Mouse (Mus musculus): Measurements from ENCODE around the gene Kif6.

The Kif6 gene

DNA sequence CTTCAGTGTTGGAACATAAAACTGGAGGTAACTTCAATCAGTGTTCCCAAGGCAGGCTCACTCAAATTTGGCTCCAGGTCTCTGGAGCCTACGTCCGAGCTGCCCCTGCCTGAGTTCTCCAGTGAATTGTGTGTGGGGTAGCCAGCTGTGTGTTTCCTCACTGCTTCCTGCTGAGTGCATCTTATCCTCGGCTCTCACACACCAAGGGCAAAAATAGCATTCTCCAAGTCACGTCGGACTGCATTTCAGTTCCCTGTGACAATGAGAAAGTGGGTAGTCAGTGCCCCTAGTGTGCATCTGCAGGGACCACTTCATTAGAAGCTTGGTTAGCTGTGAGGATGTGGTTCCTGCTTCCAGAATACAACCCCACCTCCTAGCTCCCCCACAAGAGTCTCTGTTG lies 222.5 kb downstream of the Kif6 start:
- no peak for DNase-seq (ENCODE audit: extremely low read depth, low read depth)

DNA sequence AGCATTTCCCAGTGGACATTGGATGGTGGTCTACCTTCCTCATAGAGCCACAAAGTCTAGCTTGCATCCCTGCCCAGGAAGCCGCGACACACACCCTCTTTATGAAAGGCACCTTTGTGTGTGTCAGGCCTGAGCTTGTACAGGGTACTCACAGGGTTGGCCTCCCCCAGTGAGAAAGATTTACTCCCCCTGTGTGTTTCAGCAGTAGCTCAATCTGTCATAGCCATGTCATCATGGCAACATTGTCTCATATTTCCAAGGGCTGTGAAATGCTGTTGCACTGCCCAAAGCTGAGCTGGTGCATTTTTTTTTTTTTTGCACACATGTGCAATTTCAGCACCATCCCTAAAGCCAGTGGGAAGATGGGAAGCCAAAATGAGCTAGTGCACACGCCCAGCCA lies 224.3 kb downstream of the Kif6 start:
- no peak for DNase-seq (ENCODE audit: extremely low read depth, low read depth)

DNA sequence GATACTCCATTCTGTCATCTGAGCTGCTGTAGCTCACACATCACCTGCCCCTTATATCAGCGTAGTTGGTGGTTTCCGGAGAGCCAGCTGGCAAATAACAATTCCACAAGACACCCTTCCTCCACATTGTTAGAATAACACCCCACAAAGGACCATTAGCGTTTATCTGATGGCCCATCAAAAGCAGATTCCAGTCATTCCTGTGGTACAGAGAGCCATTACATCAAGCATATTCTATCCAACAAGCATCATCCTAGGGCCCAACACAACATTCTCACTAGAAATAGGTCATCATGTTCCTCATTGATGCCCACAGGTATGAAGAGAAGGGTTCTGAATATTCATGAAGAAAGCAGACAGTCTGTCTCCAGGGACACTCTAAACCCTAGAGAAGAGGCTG lies 236.3 kb downstream of the Kif6 start:
- DNase-seq (ENCODE audit: extremely low read depth, low read depth) = no peak

DNA sequence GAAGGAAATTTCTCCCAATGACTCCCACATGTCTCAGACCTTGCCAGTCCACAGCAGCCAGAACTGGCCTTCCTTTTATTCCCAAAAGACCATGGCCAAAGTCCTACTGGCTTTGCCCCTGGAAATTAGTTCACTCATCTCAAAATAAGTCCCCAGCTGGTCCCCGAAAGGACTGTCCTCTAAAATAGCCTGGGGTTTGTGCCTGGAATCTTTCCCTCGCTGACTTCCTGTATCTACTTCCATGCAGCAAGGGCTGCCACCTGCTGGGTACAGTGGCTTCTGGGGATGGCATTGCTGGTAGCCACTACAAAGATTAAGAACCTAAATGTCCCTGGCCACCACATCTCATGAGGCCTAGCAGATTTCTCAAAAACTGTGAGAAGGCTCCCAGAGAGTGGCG lies 237.2 kb downstream of the Kif6 start:
- no peak for DNase-seq (ENCODE audit: extremely low read depth, low read depth)

DNA sequence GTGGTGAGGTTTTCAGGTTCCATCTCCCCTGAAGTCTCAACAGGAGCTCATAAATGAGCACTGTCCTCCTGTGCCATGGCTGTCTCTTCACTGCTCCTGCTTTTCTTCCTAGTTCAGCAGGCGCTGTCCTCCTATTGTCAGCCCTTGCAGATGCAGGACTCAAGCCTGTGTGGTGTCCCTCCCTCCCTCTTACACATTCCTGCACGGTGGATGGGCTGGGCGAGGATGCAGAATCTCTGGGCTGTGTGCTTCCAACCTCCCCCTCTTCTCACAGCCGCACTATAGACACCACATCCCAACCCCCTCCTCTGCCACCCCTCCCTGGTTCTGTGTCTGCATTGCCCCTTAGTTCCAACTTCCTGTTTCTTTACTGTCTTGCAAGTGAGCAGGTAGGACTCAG lies 240.8 kb downstream of the Kif6 start:
- DNase-seq (ENCODE audit: extremely low read depth, low read depth) = no peak

DNA sequence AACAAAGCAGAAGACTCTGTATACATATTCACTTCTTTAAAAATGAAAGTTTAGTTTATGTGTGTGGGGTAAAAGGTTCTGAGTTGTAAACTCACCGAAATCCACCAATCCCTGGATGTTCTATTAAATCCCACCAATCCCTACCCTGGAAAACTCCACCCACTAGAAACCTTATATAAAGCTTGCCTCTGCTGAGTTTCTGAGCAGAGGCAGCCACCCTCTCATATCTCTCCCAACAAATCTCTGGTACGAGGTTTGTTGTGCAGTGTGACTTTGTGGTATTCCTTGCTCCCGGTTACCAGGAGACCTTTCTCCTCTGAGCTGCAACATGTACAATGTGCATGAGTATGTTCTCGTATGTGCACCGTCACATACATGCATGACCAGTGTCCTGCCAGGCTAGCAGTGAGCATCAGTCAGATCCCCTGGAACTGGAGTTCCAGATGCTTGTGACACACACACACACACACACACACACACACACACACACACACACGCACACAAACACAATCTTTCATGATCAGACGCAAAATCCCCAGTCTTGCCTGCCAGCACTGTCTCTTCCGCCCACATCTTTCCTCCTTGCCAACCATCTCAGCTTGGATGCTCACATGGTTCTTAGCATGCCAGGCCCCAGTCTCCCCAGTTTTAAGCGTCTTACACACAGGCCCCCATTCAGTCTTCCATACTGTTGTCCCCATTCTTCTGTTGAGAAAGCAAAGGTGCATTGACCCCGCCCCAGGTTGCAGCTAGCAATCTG lies 245.3 kb downstream of the Kif6 start:
- no peak for DNase-seq (ENCODE audit: extremely low read depth, low read depth)

DNA sequence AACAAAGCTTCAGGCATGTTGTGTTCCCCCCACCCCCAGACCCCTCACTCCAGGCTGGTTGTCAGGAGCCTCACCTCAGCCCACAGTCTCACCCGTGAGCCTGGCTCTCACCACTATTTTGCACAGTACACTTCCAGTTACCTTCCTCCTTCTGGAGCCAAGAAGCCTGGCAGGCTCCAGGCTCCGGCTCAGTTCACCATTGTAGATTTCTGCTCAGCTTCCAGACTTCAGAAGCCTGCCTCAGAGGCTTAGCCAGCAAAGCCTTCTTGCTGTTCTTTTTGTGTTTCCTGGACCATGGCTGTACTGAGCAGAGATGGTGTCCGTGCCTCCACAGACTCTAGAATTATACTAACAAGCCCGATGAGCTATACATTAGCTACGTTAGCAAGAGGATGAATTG lies 248.7 kb downstream of the Kif6 start:
- DNase-seq (ENCODE audit: extremely low read depth, low read depth) = no peak

DNA sequence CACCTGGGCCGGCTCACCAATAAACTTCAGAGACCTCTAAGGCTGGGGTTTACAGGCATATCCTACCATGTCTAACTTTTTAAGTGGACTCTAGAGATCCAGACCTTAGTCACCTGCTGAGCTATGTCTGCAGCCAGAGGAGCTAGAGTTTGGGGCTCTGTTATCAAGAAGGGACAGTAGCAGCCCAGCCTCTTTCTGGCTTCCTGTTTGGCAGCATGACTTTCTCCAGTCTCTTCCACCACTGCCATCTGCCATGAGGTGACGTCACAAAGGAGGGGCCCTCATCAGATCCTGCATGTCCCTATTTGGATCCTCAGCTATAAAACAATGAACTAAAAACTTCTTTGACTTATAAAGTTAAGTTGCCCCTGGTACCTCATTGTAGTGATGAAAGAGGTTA lies 250.7 kb downstream of the Kif6 start:
- no peak for DNase-seq (ENCODE audit: extremely low read depth, low read depth)

DNA sequence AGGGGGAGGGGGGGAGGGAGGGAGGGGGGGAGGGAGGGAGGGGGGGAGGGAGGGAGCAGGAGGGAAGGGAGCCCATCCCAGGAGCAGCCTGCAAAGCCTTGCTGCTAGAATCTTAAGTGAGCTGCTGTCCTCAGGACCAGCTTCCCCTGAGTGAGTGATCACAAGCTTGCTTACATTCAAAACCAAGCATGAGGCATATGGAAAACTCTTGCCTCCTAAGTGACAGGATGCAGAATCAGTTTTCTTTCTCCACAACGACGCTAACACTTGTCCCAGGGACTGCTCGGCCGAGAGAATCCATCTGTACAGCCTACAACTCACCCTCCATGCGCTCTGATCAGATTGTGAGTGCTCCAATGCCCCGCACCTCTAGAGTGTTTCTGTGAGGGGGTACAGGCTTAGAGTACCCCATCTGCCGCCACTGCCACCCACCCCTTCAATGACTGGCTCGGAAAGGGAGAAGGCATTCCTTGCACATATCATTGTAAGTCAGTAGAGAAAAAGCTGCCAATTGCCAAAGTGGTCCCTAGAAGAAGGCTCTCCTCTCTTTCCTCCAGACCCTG lies 251.8 kb downstream of the Kif6 start:
- DNase-seq (ENCODE audit: extremely low read depth, low read depth) = no peak

DNA sequence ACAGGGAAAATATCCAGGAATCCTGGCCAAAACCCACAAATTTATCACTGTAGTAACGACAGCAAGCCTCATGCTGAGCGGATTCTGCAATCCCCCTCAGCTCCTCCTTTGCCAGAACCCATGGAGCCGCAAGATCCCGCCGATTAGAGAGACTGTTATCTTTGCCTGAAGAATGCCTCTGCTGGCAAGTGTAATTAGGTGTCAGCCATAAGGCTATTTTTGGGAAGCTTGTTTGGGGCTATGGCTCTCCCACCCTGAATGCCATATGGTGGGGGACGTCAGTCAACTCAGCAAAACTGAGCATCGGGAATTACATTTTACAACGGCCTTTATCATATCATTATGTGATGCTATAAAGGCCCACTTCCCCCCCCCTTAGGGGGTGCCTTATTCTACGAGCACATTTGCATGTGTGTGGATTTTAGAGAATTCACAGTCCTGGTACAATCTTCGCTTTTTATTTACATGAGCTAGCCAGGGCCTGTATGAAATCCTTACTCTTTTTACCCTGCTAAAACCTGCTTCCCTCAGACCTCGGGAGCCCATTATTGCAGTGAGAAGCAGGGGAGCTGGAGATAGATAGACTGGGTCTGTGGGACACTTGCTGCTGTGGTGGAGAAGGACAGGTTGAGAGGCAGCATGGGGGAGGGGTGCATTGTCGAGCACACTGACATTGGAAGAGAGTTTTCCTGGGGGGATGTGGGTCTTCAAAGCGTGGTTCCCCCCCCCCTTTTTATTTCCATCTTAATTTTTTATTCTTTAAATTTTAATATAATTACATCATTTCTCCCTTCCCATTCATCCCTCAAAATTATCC lies 252.6 kb downstream of the Kif6 start:
- DNase-seq (ENCODE audit: extremely low read depth, low read depth) = no peak

DNA sequence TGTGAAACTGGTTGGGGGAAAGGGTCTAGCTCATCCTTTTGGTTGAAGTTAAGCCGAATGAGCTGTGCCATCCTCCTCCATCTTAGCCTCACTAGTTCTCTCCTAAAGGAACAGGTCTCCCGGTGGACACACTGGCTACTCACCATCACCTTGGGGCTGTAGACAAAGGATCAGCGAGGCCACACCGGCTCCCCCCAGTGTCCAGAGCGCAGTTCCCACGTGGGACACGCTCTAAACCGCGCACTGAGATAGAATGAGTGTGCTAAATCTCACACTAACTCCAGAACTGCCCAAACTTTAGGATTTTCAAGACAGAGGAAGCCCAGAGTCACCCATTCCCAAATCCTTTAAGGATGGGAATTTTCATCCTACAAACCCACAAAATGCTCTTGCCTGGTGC lies 254.3 kb downstream of the Kif6 start:
- DNase-seq (ENCODE audit: extremely low read depth, low read depth) = no peak

DNA sequence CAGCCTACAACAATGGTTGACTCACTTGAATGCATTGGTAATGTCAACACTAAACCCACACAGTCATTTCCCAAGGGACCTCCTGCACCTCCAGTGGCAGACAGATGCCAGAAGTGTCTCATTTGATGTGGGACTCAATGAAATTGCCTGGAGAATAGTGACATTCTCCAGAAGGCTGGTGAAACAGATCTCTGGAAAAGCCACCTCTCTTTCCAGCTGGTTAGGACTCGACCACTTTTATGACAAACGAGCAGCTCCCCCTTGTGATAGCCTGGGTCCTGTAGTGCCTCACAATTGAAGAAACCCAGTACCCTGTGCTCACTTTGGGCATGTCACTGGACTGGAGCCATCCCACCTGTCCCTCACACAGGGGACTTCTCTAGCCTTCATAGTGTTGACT lies 257.4 kb downstream of the Kif6 start:
- no peak for DNase-seq (ENCODE audit: extremely low read depth, low read depth)

DNA sequence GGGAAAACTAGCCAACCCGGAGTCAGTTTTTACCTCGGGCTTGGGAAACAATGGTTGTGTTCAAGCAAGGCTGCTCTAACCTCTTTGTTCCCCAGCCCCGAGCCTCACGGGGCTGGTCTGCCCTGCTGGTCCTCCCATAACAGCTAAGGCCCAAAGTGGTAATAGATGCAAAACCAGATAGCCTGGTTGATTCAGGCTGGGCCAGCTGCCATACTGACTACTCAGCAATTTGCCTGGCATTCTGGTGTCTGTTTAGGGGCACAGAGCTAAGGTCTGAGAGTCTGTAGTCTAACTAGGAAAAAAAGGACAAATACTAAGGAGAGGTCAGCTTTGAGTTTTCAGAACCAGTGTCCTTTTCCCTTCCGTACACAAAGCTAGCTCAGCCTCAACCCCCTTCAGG lies 259.8 kb downstream of the Kif6 start:
- no peak for DNase-seq (ENCODE audit: extremely low read depth, low read depth)

DNA sequence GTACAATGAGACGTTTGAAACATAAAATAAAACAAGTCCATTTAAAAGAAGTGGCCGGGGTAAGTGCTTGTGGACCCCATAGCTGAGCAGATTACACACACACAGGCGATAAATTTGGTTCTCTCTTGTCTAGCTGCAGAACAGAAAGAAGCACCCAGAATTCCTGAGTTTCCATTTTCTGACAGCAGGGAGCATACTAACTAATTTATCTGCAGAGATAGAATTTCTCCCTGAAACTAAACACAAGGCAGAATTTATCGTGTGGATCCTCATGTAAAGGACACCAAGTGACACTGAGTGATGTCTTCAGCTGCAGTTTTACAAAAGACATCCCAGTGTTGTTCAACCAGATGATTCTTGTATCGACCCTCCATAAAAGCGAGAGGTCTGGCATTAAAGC lies 260.5 kb downstream of the Kif6 start:
- DNase-seq (ENCODE audit: extremely low read depth, low read depth) = no peak

DNA sequence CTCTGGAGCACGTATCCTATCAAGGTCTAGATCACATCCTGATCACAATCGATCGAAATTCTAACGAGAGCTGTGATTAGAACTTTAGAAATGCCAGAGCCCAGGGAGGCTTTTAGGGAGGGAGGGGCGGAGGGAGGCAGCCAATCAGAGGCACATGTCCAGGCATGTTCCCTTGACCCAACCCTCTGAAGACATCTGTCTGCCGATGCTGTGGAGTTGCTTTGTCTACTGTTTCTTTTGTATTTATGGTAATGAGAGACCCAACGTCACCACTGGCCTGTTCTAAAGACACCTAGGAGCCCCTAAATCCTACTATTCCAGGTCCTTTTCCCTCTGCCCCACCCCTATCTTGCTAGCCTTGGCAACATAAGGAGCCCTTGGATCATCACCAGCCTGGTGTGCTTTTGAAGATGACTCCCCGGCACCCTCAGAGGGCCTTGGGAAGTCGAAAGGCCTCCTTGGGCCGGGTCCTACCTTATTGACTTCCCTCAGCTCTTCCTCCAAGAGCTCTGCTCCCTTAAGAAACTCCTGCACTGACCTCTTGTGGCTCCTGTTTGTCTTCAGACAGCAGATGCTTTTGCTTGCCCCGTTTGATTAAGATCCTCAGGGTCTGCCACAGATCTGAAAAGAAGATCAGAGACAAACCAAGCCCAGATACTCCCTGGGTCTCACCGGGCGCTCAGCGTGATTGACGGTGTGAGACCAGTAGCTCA lies 261.2 kb downstream of the Kif6 start:
- no peak for DNase-seq (ENCODE audit: extremely low read depth, low read depth)

DNA sequence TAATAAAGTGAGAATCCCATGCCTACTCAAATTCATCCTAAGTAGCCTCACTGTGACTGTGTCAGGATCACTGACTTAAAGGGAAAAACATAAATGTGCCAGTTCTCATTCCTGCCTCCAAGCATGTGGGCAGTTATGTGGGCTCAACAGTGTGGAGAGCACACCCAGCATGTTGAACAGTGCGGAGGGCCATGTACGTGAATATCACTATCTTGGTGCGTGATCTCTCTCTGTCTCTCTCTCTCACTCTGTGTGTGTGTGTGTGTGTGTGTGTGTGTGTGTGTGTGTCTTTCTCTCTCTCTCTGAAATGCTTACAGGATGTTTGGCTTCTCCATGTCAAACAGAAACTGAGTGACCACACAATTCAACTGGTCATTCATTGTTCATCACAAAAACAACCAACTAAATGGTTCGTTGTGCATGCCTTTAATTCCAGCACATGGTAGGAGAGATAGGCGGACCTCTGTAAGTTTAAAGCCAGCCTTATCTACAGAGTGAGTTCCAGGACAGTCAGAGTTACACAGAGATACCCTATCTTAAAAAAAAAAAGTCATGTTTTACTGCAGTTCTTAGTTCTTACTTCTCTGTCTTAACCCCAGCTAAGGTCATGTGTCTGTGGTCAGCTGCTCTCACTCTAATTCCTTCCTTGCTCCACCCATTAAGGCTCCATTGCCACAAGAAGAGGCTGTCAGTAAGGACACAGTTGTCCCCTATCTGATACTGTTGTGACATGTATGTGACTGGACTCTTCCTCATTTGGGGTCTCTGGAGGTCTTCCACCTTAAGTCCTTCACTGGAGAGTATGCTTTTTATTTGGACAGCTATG lies 266.2 kb downstream of the Kif6 start:
- no peak for DNase-seq (ENCODE audit: extremely low read depth, low read depth)

DNA sequence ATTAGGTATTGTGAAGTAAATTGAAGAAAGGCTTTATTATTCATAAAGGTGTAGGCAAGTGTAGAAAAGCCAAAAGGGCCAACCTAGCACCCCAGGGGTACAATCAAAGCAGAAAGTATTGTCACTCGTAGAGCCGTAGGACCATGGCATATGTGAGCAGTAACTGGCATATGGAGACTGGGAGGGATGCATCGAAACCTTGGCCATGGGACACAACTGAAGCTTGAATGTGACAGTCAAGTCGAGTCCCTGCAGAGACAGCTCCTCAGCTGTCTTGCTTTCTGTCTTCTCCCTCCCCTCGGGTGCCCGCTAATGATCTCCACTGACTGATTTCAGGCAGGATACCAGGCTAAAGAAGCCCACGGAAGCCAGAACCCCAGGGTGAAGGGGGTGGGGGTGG lies 266.9 kb downstream of the Kif6 start:
- no peak for DNase-seq (ENCODE audit: extremely low read depth, low read depth)

DNA sequence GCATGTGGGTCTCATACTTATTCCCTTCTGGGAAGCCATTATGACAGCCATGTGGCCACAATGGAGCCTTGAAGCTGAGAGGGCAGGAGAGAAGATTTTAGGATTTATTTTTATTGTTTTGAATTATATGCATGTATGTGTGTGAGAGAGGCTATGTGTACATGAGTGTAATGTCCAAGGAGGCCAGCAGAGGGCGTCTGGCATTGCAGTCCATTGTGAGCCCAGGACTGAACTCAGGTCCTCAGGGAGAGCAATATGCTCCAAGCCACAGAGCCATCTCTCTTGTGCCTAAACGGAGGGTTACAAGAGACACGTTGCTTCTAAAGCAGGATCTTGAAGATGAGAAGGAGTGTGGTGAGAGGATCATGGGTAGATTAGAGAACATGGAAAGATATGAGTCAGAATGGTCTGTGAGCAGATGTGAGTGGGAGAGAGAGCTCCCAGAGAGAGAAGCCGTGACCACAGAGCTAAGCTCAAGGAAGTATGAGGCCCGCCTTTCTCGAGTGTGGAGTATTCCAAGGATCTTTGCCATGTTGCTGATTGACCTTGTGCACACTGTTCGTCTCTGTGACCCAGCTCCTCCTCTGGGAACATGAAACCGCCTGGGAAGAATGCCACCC lies 268.3 kb downstream of the Kif6 start:
- DNase-seq (ENCODE audit: extremely low read depth, low read depth) = no peak

DNA sequence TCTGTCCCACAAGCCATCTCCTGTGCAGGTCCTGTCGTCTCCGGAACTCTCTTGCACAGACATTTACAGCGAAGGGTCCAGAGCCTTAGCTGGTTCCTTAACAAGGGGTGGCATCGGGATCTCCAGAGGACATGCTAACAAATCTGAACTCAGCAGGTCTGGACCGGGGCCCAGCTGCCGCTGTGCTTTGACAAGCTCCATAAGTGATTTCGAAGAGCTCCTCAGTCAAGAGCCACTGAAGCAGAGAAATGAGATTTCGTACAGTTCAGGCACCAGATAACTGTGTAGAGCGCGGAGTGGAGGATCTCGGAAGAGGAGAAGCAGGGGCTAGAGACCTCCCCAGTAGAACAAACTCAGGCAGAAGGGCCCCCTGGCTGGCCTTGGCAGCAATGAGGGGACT lies 270.1 kb downstream of the Kif6 start:
- no peak for DNase-seq (ENCODE audit: extremely low read depth, low read depth)

DNA sequence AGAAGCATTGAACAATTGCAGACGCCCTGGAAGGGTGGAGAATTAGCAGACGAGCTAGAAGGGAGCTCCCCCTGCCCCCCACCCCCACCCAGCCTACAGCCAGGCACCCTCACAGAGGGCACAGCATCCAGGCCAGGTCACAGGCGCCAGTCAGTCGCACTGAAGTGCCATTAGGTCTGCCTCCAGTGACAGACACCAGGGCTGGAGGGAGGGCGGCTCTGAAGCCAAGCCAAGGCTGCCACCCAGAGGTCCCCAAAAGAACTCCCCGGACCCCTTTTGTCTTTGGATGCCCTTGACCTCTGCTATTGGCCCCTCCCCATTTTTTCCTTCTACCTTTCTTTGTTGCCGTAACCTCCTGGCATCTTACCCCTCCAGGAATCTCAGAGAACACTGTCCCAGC lies 274.7 kb downstream of the Kif6 start:
- no peak for DNase-seq (ENCODE audit: extremely low read depth, low read depth)

DNA sequence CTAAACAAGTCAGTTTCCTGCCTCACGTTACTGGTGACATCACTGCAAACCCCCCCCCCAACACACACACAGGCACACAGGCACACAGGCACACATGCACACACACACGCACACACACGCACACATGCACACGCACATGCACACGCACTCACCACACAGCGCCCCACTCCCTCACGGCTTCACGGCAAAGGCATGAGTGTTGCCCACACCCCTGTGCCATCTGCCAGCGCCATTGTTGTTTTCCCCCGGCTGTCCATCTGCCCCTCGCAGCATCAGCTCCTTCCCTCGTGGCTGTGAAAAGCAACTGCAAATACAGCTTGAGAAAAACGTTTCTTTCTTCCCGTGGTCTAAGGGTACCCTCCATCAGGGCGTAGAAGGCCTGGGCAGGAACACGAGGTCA lies 275.9 kb downstream of the Kif6 start:
- DNase-seq (ENCODE audit: extremely low read depth, low read depth) = no peak
